Mouse (Mus musculus) heart, embryonic 10.5 days (tissue): ENCODE data around the gene Plod3. TPM values are rescaled to one million over a fixed set of nuclear protein-coding genes. Genes with fewer than 3 reads are reported as not detected.
A peak's percentile ranks its signal among the peaks of the same experiment; 100 is the strongest.

Source experiments
- DNase-seq: peaks from one replicate; pipeline ENCODE4 v3.0.0-alpha.2; 2017; ENCODE audit warnings: low spot score
- H3K27ac ChIP-seq: fragments of 300-500 bp; sonication (generic); 2 replicates; pipeline ENCODE4 v1.5.1; 2016; ENCODE audit warnings: mild to moderate bottlenecking
- H3K27me3 ChIP-seq: fragments of 300-500 bp; sonication (generic); 2 replicates; pipeline ENCODE4 v1.6.1; 2016; ENCODE audit warnings: mild to moderate bottlenecking; ENCODE audit not compliant: poor library complexity, insufficient read depth, severe bottlenecking
- H3K36me3 ChIP-seq: fragments of 300-500 bp; sonication (generic); 2 replicates; pipeline ENCODE4 v1.6.1; 2016; ENCODE audit warnings: mild to moderate bottlenecking, moderate library complexity
- H3K4me1 ChIP-seq: fragments of 300-500 bp; sonication (generic); 2 replicates; pipeline ENCODE4 v1.6.1; 2016; ENCODE audit warnings: mild to moderate bottlenecking
- H3K4me3 ChIP-seq: fragments of 300-500 bp; sonication (generic); 2 replicates; pipeline ENCODE4 v1.5.1; 2016; ENCODE audit warnings: mild to moderate bottlenecking, moderate library complexity
- H3K9me3 ChIP-seq: fragments of 300-500 bp; sonication (generic); 2 replicates; pipeline ENCODE4 v1.6.1; 2016; ENCODE audit warnings: mild to moderate bottlenecking, moderate library complexity
- WGBS: fragments of 180-500 bp; shearing (Covaris S2); methylation state at CpG from one replicate; pipeline ENCODE4 v1.1.7; 2016; 5-methylcytosine and 5-hydroxymethylcytosine counted together
- polyA plus RNA-seq: library from polyadenylated mRNA; unstranded; fragments of >200 nt; fragmentation: Nextera tagmentation; extraction: Ambion mirVana; gene quantifications from 2 replicates; pipeline ENCODE4 v1.2.1, GENCODE M21; 2016

Plod3 gene
- polyA plus RNA-seq, 1 experiment from 2014 or later: 44.4 TPM

DNA sequence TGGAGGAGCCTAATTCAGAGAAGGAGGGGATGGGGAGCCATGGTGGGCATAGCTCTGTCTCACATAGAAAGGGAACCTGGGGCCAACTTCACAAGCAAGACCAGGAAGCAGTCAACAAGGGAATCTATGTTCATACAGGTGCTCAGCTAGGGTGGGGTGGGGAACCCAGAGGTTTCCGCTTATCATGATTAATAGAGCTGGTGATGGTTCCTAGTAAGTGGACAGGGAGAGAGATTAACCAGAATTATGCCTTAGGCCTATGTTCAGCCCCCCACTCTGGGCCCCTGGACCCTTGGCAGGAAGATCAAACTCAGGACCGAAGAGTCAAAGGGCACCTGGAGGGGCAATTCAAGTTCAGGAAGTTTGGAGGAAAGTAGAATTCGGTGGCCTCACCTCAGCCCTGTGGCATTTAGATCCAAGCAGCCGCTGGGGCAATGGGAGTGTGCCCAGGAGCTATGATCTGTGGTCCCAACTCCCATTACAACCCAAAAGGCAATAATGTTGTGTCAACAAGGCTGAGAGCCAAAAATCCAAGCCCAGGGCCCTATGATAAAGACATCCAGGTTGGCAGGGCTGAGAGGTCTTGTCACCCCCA, 19.9 kb upstream of the Plod3 start:
- H3K4me3 ChIP-seq: no peak overlapping the region
- H3K27ac ChIP-seq: peak overlapping the region; percentile 79
- peaks cover 41% of the 10 kb centered on the region for H3K4me1 ChIP-seq
- H3K27me3 ChIP-seq: no peaks in the 10 kb centered on the region
- no peaks in the 10 kb centered on the region for H3K9me3 ChIP-seq
- 87% methylated on average over 4 of the region's 4 CpGs for WGBS
- no peak for DNase-seq
- H3K36me3 ChIP-seq: peaks cover 43% of the 10 kb centered on the region

DNA sequence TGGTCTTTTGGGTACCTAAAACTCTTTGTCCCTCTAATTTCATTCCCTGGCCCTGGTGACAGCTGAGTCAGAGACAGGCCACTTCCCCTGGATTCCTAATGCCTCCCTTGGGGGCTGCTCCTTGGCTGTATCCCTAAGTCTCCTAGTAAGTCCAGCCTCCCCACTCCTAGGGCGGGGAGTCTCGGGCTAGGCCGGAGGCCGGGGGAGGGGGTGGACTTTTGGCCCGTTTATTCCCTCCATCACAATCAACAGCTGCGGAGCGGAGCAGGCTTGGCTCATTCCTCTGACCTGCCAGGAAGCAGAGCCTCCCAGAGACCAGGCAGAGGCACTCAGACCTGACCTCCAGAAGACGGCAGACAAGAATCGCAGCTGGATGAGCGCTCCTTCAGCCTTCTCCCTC, 19.2 kb upstream of the Plod3 start:
- H3K9me3 ChIP-seq: no peaks in the 10 kb centered on the region
- peak overlapping the region; percentile 42; the same call in 1 of the 2 replicates for H3K27ac ChIP-seq
- H3K36me3 ChIP-seq: peaks cover 43% of the 10 kb centered on the region
- H3K27me3 ChIP-seq: no peaks in the 10 kb centered on the region; the same call in 1 of the 2 replicates
- no peak for DNase-seq
- H3K4me1 ChIP-seq: peaks cover 39% of the 10 kb centered on the region
- 69% methylated on average over 10 of the region's 10 CpGs for WGBS
- no peak overlapping the region for H3K4me3 ChIP-seq

DNA sequence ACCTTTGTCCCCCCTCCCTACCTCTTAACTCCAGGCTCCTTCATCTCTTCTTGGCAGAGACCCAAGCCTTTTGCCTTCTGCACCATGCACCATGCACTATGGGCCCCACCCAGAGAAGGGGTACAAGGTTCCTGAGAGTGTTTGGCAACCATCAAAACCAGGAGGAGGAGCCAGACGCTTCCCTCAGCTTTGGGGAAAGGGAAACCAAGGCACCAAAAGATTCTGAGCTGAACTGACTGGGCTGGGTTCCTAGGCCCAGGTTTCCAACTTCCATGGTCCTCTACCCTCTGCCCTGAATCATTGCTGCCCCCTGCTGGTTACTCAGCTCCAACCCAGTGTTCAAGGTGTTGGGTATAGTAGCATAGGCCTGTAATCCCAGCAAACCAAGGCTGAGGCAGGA, 16.1 kb upstream of the Plod3 start:
- Histone ChIP-seq H3K36me3 (peaks cover 15% of the 10 kb centered on the region), H3K4me3 (no peak overlapping the region), H3K27me3 (no peaks in the 10 kb centered on the region; the same call in 1 of the 2 replicates), H3K27ac (no peak overlapping the region), H3K9me3 (no peaks in the 10 kb centered on the region), H3K4me1 (peaks cover 19% of the 10 kb centered on the region)
- WGBS: 68% methylated on average over 1 of the region's 1 CpGs
- no peak for DNase-seq

DNA sequence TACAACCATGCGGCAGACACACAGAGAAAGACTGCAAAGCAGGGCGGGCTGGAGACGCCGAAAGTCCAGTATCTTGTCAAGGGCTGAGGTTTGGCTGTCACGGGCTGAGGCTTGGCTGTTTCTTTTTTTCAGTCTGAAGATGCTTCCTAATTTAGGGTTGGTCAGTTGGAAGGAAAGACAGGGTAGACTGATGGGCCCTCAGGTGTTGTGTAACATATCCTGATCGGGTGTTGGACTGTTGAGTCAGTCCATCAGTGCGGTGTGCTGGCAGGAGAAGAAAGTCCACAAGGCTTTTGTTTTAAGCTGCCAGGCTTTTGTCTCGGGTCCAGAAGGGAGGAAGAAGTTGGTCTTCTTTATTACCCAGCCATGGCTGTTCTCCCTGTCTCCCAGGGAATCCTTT, 13.1 kb upstream of the Plod3 start:
- H3K9me3 ChIP-seq: no peaks in the 10 kb centered on the region
- no peak overlapping the region for H3K4me3 ChIP-seq
- no peaks in the 10 kb centered on the region for H3K36me3 ChIP-seq
- H3K4me1 ChIP-seq: no peaks in the 10 kb centered on the region
- no peaks in the 10 kb centered on the region; the same call in 1 of the 2 replicates for H3K27me3 ChIP-seq
- H3K27ac ChIP-seq: no peak overlapping the region
- WGBS: 75% methylated on average over 8 of the region's 8 CpGs
- no peak for DNase-seq

DNA sequence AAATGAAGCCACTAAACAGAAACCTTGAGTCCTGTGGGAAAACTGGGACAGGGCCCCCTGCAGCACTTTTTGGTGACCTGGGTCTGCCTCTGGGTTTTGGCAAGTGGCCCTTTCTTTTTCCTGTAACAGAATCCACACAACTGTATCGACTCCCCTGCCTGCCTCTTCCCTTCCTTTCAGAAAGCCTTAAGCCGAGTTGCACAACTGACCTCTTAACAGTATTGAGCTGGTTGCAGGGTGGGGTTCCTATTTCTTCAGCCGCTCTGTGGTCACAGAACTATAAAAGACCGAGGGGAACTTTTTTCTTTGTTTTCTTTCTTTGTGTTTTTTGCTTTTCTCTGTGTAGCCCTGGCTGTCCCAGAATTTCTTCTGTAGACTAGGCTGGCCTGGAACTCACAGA, 9.1 kb upstream of the Plod3 start:
- H3K9me3 ChIP-seq: no peaks in the 10 kb centered on the region
- peaks cover 23% of the 10 kb centered on the region for H3K36me3 ChIP-seq
- no peak overlapping the region for H3K27ac ChIP-seq
- peaks cover 3% of the 10 kb centered on the region; the same call in 1 of the 2 replicates for H3K4me1 ChIP-seq
- WGBS: 74% methylated on average over 4 of the region's 4 CpGs
- no peak overlapping the region for H3K4me3 ChIP-seq
- DNase-seq: no peak
- no peaks in the 10 kb centered on the region for H3K27me3 ChIP-seq

DNA sequence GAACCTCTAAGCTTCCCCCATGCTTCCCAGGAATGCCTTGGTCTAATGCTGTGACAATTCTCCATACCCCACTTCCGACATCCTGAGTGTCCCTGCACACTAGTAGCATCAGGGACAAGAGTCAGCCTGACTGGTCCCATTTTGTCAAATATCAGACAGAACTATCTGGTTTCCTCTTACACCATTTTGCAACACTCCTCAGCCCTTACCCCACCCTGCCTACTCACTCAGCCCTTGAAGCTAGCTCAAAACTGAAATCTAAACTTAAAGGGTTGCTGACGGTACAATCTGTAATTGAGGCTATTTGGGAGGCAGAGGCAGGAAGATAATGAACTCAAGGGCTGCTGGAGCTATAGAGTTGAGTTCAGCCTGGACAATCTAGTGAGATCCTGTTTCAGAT, 7.1 kb upstream of the Plod3 start:
- Histone ChIP-seq H3K9me3 (no peaks in the 10 kb centered on the region), H3K4me3 (no peak overlapping the region), H3K27me3 (no peaks in the 10 kb centered on the region), H3K36me3 (peaks cover 30% of the 10 kb centered on the region), H3K27ac (no peak overlapping the region), H3K4me1 (peaks cover 3% of the 10 kb centered on the region; the same call in 1 of the 2 replicates)
- DNase-seq: no peak
- WGBS: 91% methylated on average over 2 of the region's 2 CpGs

DNA sequence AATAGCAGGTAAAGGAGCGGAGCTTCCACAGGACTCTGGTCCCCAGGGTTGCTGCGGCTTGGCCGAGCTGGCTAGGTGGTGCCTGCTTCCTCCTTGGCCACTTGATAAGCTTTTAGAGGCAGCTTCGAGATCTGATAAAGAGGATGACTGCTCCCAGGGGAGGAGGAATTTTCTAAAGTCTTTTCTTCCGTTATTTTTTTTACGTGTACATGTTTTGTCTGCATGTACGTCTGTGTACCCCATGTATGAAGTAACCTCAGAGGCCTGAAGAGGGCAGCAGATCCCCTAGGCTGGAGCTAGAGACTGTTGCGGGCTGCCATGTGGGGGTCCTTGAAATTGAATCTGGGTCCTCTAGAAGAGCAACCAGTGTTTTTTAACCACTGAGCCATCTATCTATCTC, 5.8 kb upstream of the Plod3 start:
- 84% methylated on average over 8 of the region's 8 CpGs for WGBS
- DNase-seq: no peak
- Histone ChIP-seq H3K27ac (no peak overlapping the region), H3K27me3 (no peaks in the 10 kb centered on the region), H3K36me3 (peaks cover 30% of the 10 kb centered on the region), H3K4me1 (peaks cover 8% of the 10 kb centered on the region), H3K9me3 (no peaks in the 10 kb centered on the region), H3K4me3 (no peak overlapping the region)

DNA sequence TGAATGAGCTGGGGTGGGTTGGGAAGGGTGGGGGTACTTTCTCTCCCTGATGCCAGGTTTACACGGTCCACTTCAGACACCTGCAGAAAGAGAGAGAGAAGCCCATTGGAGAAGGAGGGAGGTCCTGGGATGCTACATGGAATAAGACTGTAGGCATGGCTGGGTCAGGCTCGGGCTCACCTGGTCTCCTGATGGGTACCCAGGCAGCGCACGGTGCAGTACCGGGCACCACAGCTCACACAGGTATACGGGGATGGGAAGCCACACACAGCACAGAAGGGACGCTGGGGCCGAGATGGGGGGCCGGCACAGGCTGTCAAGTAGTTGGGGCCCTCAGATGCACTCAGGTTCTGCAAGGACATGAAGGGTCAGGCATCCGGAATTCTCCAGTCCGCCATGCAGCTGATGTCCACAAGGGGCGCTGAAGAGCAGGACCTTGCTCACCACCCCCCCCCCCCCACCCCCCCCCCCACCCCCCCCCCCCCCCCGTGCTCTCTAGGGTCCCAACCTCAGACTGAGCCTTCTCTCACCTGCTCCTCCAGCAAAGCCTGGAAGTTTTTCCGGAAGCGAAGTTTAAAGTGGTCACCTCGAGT, 4.4 kb upstream of the Plod3 start:
- WGBS: 46% methylated on average over 16 of the region's 16 CpGs
- peaks cover 30% of the 10 kb centered on the region for H3K36me3 ChIP-seq
- no peak for DNase-seq
- H3K4me3 ChIP-seq: no peak overlapping the region
- H3K9me3 ChIP-seq: no peaks in the 10 kb centered on the region
- no peaks in the 10 kb centered on the region for H3K27me3 ChIP-seq
- H3K27ac ChIP-seq: no peak overlapping the region
- peaks cover 14% of the 10 kb centered on the region for H3K4me1 ChIP-seq

DNA sequence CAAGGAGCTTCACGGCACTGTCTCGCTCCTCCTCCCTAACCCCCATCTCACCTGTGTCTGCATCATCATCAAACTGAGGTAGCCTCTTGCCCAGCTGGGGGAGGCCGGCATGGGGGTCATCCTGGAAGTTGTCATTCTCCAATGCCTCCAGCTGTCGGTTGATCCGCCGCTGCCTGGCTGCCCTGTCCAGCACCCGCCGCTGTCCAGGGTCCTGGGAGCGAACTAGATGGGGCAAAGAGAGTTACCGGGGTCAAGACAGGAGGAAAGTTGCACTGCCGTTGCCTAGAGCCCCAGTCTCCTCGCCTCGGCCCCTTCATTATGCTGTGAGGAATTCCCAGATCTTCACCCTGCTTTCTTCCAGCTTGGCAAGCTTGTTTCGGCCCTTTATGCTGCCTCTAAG, 2.0 kb upstream of the Plod3 start:
- Histone ChIP-seq H3K27me3 (no peaks in the 10 kb centered on the region), H3K36me3 (peaks cover 45% of the 10 kb centered on the region), H3K27ac (no peak overlapping the region), H3K4me1 (peaks cover 25% of the 10 kb centered on the region), H3K4me3 (no peak overlapping the region; the same call in 1 of the 2 replicates), H3K9me3 (no peaks in the 10 kb centered on the region)
- no peak for DNase-seq
- WGBS: 45% methylated on average over 14 of the region's 14 CpGs

DNA sequence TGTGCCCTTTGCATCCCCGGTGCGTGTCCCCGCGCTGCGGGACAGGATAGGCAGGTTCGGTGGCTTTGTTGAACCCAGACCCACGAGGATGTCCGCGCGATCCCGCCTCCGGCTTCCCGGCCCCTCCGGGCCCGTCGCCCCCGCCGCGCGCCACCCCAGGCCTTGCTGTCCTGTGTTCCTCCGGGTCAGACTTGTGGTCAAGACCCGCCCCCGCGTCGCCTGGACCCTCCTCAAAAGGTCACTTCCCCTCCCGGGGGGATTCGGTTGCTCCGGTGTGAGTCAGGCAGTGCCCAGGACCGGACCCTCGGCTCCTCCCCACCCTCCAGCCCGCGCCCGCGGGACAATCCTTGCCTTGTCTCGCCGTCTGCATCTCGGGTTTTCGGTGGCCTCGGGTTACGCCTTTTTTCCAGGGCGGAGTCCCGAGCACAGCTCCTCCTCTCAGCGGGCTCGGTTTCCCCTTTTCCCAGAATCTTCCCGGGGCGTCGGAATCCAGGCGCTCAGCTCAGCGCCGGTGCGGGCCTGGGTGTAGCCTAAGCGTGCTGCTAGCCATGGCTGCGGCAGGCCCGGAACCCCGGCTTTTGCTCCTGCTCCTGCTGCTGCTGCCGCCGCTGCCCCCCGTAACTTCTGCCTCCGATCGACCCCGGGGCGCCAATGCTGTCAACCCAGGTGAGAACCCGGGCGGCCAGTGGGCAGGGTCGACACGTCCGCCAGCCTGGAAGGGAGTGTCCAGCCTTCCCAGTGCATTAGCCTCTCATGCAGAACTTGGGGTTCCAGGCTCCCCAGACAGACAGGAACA, 517 bp downstream of the Plod3 start:
- H3K27me3 ChIP-seq: no peaks in the 10 kb centered on the region
- DNase-seq: peak; percentile 93
- no peaks in the 10 kb centered on the region for H3K9me3 ChIP-seq
- peaks cover 23% of the 10 kb centered on the region for H3K4me1 ChIP-seq
- H3K4me3 ChIP-seq: peak overlapping the region; percentile 73
- under 1% methylated on average over 67 of the region's 67 CpGs for WGBS
- H3K27ac ChIP-seq: peak overlapping the region; percentile 98
- peaks cover 48% of the 10 kb centered on the region for H3K36me3 ChIP-seq

DNA sequence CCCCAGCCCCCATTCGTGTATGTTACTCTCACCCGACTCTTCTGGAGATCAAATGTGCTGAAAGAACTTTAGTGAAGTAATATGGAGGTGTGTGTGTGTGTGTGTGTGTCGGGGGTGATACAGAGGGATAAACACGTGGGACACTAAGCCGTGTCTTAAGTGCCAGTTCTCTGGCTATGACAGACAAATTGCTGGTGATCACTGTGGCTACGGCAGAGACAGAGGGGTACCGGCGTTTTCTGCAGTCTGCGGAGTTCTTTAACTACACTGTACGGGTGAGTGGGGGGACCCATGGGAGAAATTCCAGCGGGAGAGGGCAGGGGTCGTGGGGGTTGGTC, 1.1 kb downstream of the Plod3 start, which contains the start of gene Znhit1:
Gene Znhit1, minus strand, starts transcription at position 88 of the 338 bp plus-strand sequence.
- Histone ChIP-seq H3K27ac (peak within 1 kb of the TSS; percentile 98), H3K9me3 (no peaks in the 10 kb centered on the region), H3K36me3 (peaks cover 52% of the 10 kb centered on the region), H3K4me3 (peak within 1 kb of the TSS; percentile 73), H3K4me1 (peaks cover 22% of the 10 kb centered on the region), H3K27me3 (no peaks in the 10 kb centered on the region)
- 8% methylated on average over 12 of the region's 12 CpGs for WGBS
- no peak for DNase-seq

DNA sequence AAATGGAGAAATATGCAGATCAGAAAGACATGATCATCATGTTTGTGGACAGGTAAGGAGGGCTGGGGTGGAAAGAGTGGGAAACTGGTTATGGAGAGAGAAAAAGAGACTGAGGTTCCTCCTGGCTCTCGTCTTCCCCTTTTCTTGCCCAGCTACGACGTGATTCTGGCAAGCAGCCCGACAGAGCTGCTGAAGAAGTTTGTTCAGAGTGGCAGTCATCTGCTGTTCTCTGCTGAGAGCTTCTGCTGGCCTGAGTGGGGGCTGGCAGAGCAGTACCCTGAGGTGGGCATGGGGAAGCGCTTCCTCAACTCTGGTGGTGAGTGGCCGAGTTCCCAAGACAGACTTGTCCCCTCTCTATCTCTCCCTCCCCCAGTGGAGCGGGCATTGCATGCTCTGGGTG, 1.6 kb downstream of the Plod3 start:
- peak overlapping the region; percentile 73 for H3K4me3 ChIP-seq
- WGBS: 81% methylated on average over 7 of the region's 7 CpGs
- no peak for DNase-seq
- peaks cover 57% of the 10 kb centered on the region for H3K36me3 ChIP-seq
- H3K27ac ChIP-seq: no peak overlapping the region; the same call in 1 of the 2 replicates
- no peaks in the 10 kb centered on the region for H3K27me3 ChIP-seq
- H3K4me1 ChIP-seq: peaks cover 22% of the 10 kb centered on the region
- H3K9me3 ChIP-seq: no peaks in the 10 kb centered on the region

DNA sequence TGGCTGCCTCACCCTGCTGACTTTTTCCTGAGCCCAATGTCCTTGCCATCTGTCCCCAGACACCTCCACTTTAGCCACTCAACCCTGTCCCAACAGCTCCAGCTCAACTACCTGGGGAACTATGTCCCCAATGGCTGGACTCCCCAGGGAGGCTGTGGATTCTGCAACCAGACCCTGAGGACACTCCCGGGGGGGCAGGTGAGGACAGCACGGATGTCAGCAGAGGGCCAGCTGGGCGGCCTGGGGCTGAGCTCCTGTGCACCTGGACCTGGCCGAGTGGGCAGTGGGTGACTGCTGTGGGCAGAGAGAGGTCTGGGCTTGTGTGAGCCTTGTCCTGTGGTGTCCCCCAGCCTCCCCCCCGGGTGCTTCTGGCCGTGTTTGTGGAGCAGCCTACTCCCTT, 3.0 kb downstream of the Plod3 start:
- WGBS: 91% methylated on average over 6 of the region's 6 CpGs
- H3K36me3 ChIP-seq: peaks cover 64% of the 10 kb centered on the region

More for the DNA sequence above, 3.0 kb downstream of the Plod3 start:
- Histone ChIP-seq H3K27me3 (no peaks in the 10 kb centered on the region), H3K9me3 (no peaks in the 10 kb centered on the region), H3K4me1 (peaks cover 22% of the 10 kb centered on the region), H3K4me3 (no peak overlapping the region), H3K27ac (no peak overlapping the region)
- DNase-seq: no peak
